Mouse (Mus musculus) embryo, embryonic 11 days (tissue): ENCODE measurements around the gene BC052040.

Experiments
- DNase-seq: peaks from one replicate; pipeline ENCODE4 v3.0.0-alpha.2; 2015

Gene BC052040

GRCm38 (mm10) chr2:115602116-115602515, 20.6 kb downstream of the BC052040 start:
- no peak for DNase-seq

GRCm38 (mm10) chr2:115604132-115604531, 22.6 kb downstream of the BC052040 start:
- DNase-seq = no peak

- peak; percentile 26 for DNase-seq
Observed at GRCm38 (mm10) chr2:115605829-115606336, 24.4 kb downstream of the BC052040 start.

DNA sequence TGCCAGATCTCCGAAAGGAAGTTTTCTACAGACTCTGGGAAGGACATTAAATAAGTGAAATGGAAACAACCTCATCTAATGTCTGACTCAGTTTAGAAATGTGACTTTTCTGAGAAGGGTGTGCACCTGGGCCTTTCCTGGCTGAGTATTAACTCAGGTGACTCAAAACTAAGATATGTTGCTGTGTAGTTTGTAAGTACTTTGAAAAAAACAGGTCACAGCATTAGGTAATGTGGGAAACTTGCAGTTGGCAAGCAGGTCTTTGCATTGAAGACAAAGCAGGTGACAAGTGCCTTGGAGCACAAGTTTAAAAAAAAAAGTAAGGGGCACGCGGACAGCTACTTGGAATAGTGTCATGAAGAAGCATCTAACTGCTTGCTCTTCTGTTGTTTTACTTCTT, 27.5 kb downstream of the BC052040 start:
- no peak for DNase-seq

- no peak for DNase-seq
Observed at GRCm38 (mm10) chr2:115610092-115610491, 28.6 kb downstream of the BC052040 start.

- DNase-seq = no peak
Observed at GRCm38 (mm10) chr2:115610503-115610902, 29.0 kb downstream of the BC052040 start.

DNA sequence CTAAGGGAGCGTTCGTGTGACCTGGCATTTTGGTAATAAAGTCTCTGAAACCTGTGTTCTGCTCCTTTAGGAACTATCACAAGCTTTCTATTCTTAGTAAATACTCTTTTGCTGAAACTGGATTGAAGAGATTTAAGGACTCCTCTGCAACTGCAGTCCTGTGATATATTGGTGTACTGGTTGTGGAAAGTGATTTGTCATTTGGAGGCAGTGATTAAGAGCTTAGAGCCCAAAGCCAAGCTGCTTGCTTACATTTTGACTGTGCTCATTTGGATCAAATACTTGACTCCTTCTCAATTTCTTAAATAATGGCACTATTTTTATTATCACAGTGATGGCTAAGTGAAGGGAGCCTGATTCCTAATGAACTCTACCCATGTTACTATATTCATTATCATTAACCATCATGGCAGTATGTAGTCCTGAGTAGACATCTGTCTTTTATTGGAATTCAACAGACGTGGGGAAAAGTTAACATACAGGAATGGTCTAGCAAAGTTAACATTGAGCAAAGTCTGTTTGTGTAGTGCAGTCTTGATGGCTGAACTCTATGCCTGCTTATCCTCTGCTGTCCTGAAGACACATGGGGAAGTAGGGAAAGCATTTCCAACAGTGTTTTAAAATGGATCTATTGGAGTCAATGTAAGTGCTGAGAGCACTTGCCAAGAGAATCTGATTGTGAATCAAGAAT, 32.5 kb downstream of the BC052040 start:
- no peak for DNase-seq

GRCm38 (mm10) chr2:115628471-115628870, 47.0 kb downstream of the BC052040 start:
- no peak for DNase-seq

DNA sequence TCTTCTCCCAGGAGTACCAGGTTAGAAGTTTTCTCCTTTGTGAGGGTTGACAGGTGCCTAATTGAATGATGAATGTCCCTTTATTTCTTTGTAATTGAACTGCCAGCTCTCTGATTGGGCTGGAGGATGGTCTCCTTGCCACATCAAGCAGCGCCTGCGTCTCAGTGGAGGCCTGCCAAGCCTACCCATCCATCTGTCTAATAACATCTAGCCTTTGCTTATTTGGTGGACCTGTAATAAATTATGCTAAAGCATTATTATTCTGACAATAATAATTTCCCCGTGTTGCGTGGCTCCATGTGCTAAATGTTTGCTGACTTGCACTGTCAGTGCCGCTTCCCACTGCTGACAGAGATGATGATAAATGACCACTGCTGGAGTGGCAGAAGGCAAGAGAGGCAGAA, 49.5 kb downstream of the BC052040 start:
- peak; percentile 69 for DNase-seq

DNA sequence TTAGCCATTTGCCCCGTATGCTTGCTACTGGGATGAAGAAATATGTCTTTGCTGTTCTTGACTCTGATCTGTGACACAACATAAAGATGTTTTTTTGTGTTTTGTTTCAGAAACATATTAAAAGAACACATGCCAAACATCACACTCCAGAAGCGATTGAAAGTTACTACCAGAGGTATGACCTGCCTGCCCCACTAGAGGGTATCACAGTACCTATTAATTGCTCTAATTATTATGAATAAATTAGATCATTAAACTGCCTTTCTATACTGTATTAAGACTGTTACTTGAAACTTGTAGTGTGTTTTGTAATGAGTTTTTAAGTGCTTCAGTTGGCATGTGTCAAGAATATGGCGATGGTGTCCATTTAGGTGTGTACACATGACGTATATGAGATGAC, 50.3 kb downstream of the BC052040 start:
- no peak for DNase-seq

DNA sequence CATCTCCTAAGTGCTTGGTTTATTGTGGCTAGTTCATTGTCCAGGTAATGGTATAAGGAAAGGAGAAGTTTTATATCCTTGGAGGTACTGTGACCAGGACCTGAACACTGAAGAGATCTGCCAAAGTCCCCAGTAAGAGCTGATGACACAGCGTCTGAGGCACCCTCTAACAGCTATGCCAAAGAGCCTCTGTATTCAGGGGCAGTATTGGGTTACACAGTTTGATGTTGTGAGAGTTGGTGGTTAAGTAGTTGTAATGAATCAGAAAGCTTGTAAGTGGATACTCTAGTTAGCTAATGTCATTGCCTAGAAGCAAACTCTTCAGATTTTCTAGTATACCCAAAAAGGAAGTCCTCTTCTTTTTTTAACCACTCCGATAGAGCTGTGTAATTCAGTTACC, 68.7 kb downstream of the BC052040 start:
- DNase-seq = no peak

GRCm38 (mm10) chr2:115659712-115660111, 78.2 kb downstream of the BC052040 start:
- no peak for DNase-seq

DNA sequence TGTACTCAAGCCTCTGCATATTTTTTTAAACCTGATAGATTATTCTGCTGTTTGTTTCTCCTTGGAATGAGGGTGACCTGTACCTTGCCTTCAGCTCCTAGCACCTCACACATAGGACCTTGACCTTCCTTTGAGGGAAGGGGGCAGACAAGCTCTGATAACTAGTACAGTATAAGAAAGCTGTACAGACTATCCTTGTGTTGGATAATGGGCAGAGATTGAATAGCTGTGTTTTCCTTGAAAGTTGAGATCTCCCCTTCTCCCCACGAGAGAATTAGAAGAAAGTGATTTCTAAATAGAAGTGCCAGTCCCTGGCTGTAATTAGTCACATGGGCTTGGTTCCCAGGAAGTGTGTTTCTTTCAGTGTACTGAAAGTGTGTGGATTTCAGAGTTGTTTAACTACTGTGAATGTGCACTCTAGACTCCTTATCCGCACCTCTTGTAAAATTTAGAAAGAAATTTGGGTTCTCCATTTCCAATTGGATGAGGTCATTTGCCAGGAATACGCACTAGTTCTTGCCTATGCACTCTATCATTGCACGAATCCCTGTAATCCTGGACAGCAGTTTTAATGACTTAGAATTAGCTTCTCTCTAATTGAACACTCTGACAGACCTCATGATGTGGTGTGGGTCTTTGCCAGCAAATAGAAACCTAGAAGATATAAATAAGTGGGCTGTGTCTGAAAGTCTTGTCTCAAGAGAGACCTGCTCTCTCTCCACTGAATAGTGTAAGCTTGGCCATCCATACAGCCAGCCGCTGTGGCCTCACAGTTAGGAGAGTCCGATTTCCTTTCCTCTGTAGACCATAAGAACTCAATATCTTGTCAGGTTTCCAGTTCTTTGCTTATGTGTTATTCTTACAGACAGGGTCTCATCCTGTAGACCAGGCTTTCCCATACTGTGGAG, 79.0 kb downstream of the BC052040 start:
- no peak for DNase-seq

GRCm38 (mm10) chr2:115667516-115667915, 86.0 kb downstream of the BC052040 start:
- no peak for DNase-seq

GRCm38 (mm10) chr2:115673054-115673660, 91.6 kb downstream of the BC052040 start:
- DNase-seq = no peak

DNA sequence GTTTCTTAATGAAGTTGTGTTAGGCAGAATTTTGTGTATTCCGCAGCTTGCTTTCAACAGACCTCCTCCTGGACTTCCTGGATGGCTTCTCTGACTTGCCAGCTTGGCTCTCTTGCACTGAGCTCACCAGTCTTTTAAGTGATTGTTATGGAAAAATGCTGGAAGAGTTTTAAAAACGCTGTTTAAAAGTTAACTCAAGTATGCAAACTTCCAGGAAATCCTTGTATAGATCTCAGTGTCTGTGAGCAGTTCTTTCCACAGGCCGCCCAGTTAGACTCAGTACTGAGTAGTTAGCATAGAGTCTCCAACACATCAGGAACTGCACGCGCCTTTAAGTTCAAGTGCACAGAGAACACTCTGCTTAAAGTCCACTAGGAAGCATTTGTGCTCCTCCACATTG, 97.3 kb downstream of the BC052040 start:
- DNase-seq = no peak

GRCm38 (mm10) chr2:115685250-115685649, 103.7 kb downstream of the BC052040 start:
- no peak for DNase-seq

GRCm38 (mm10) chr2:115687612-115688011, 106.1 kb downstream of the BC052040 start:
- no peak for DNase-seq

GRCm38 (mm10) chr2:115688282-115688681, 106.8 kb downstream of the BC052040 start:
- DNase-seq = peak; percentile 22

DNA sequence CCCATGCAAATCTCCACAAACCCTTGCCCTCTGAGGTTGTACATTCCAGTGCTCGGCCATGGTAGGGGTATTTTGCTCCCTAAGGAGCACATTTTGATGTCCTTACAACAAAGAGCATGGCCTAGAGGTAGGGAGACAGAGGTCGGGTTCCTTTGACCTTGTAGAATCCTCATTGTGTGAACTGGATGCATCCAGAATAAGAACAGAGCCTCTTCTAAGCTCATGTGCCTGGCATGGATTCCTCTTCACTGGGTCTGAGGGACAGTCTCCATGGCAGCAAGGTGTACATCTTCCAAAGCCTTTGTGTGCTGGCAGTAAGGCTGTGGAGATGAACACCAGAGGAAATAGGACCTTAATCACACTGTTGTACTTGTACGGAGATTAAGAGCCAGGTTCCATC, 112.3 kb downstream of the BC052040 start:
- DNase-seq = no peak

DNA sequence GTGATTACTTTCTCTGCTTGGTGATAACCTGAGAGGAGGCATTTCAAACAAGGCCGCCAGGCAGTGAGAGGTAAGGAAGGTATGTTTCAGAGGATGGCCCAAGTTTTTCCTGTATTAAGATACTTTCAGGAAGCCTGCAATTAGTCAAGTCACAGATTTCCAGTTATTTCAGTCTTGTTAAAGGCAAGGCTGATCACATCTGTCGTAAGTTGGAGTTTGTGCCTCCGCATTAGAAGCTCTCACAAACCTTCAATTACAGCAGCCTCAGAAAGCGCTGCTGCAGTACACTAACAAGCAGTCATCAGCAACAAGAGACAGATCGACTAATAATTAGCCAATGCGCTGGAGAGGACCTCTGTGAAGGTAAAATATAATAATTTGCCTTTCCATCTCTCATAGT, 112.9 kb downstream of the BC052040 start:
- no peak for DNase-seq

GRCm38 (mm10) chr2:115699032-115699431, 117.5 kb downstream of the BC052040 start:
- no peak for DNase-seq

DNA sequence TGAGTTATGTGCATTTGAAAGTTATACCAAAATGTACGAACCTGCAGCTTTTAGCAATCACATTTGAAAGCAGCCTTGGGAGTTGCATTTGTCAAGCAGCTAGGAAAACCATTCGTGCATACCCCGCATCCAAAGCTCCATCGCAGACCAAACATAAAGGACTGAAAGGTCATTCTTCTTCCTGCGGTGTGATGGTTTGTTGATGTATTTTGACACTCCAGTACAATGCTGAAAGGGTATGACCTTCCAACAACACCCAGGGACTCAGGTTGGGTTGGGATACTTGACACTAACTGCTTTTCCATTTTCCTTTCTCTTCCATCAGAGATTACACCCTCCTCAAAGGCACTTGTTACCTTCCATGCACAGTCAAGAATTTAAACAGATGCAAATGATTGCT, 121.1 kb downstream of the BC052040 start:
- DNase-seq = no peak

GRCm38 (mm10) chr2:115717535-115717934, 136.0 kb downstream of the BC052040 start:
- DNase-seq = no peak
